Mouse (Mus musculus) ES-Bruce4 (cell line): ENCODE data around the gene St6galnac6. TPM values are rescaled to one million over a fixed set of nuclear protein-coding genes. Genes with fewer than 3 reads are reported as not detected.

Source experiments
- H3K27ac ChIP-seq: 2 replicates; pipeline ENCODE4 v1.5.1; 2012; ENCODE audit warnings: low read length, inconsistent platforms; ENCODE audit not compliant: insufficient read depth
- H3K27me3 ChIP-seq: 2 replicates; pipeline ENCODE4 v1.6.1; 2012; ENCODE audit warnings: mild to moderate bottlenecking, low read length, inconsistent platforms; ENCODE audit not compliant: control insufficient read depth, poor library complexity, insufficient read depth, severe bottlenecking
- H3K36me3 ChIP-seq: 2 replicates; pipeline ENCODE4 v1.6.1; 2012; ENCODE audit warnings: inconsistent platforms, mild to moderate bottlenecking, low read length, moderate library complexity; ENCODE audit not compliant: control insufficient read depth, poor library complexity, insufficient read depth, severe bottlenecking
- H3K4me1 ChIP-seq: one replicate; pipeline ENCODE4 v1.8.1; 2011; ENCODE audit warnings: low read length; ENCODE audit not compliant: control insufficient read depth, insufficient read depth
- H3K4me3 ChIP-seq: 2 replicates; pipeline ENCODE4 v1.5.1; 2011; ENCODE audit warnings: low read depth, mild to moderate bottlenecking, low read length
- H3K9ac ChIP-seq: 2 replicates; pipeline ENCODE4 v1.6.1; 2012; ENCODE audit warnings: low read depth, mild to moderate bottlenecking, inconsistent platforms; ENCODE audit not compliant: poor library complexity, severe bottlenecking
- H3K9me3 ChIP-seq: replicated peaks from 2 replicates; pipeline ENCODE4 v1.6.1; 2012; ENCODE audit warnings: mild to moderate bottlenecking, low read length, inconsistent platforms; ENCODE audit not compliant: control insufficient read depth, poor library complexity, insufficient read depth, severe bottlenecking
- CTCF ChIP-seq: IDR thresholded peaks from one replicate; pipeline ENCODE4 v1.8.1; 2011; ENCODE audit warnings: low read depth, low read length
- EP300 ChIP-seq: IDR thresholded peaks from 2 replicates; pipeline ENCODE4 v1.6.1; 2011; ENCODE audit warnings: low read depth, low read length; ENCODE audit not compliant: insufficient read depth
- POLR2A ChIP-seq: IDR thresholded peaks from one replicate; pipeline ENCODE4 v1.8.1; 2011; ENCODE audit warnings: low read length; ENCODE audit not compliant: insufficient read depth
- polyA plus RNA-seq: library from polyadenylated mRNA; stranded (reverse); fragments of >200 nt; gene quantifications from 2 replicates; pipeline ENCODE4 v1.2.4, GENCODE M21; 2011; ENCODE audit warnings: low read depth; ENCODE audit not compliant: missing spikeins, insufficient read depth, insufficient read length

Gene St6galnac6
- polyA plus RNA-seq, 1 experiment = 22.5 TPM

GRCm38 (mm10) chr2:32582830-32583799 is 16.4 kb upstream of the St6galnac6 start:
- Histone ChIP-seq H3K9me3 (no peaks in the 10 kb centered on the region), H3K36me3 (no peaks in the 10 kb centered on the region), H3K4me3 (peak overlapping the region; percentile 35), H3K27me3 (no peaks in the 10 kb centered on the region), H3K27ac (no peak overlapping the region), H3K9ac (peak overlapping the region; percentile 4; the same call in 1 of the 2 replicates), H3K4me1 (peaks cover 2% of the 10 kb centered on the region)
- TF ChIP-seq EP300 (0 out of 2 replicates have a peak, but pooled peaks have one; percentile 27), CTCF (peak; percentile 99), POLR2A (no peak)

DNA sequence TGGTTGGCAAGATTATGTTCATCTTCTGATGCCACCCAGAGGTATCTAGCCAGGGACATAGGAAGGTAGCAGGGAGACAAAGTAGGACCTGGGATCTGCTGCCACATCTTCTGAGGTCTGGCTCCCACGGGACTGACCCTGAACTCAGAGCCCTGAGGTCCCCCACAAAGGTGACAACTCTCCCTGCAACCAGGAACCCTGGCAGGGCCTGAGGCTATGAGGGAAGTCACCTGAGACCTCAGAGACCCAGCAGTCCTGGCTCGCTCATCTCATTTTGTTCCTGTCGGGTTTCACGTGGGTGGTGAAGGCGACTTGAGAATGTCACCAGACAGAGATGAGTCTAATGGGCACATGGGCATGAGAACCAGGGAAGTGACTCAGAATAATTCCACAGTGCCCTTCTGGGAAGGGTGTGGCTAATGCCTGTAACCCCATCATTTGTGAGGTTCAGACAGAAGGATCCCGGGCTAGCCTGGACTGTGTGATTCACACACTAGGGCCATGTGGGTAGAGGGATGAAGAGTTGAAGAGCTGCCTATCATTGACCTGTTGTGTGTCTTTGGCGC is 14.3 kb upstream of the St6galnac6 start:
- Histone ChIP-seq H3K4me1 (peaks cover 2% of the 10 kb centered on the region), H3K36me3 (no peaks in the 10 kb centered on the region)
- TF ChIP-seq CTCF (no peak), POLR2A (no peak), EP300 (no peak)

DNA sequence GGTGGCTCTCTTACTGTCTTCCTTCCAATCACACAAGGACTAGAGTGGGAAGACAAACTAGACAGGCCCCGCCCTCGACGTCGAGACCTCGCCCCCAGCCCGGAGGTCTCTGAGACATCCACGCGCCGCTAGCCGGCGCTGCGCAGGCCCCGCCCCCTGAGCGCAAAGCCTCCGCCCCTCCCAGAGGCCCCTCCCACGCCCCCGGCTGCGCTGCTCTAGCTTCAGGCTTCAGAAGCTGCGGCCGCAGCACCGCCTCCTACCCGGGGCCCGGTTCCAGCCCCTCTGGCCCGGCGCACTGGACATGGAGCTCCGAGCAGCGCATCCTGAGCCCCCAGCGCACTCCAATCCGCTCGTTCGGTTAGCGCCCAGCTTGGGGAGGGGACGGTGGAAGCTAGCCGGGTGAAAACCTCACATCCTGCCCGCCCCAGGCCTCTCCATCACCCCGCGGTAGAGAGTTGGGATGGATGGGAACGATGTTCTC is 12.6 kb upstream of the St6galnac6 start, which contains the start of gene St6galnac4:
TSS of gene St6galnac4 (plus strand) at position 225 of the 481 bp plus-strand sequence.
- peak within 1 kb of the TSS; percentile 58 for H3K9ac ChIP-seq
- H3K9me3 ChIP-seq = no peaks in the 10 kb centered on the region
- peak within 1 kb of the TSS; percentile 9; the same call in 1 of the 2 replicates for H3K27ac ChIP-seq
- peaks cover 2% of the 10 kb centered on the region for H3K4me1 ChIP-seq
- peak within 1 kb of the TSS; percentile 72 for H3K4me3 ChIP-seq
- no peaks in the 10 kb centered on the region for H3K36me3 ChIP-seq
- no peaks in the 10 kb centered on the region for H3K27me3 ChIP-seq
- TF ChIP-seq CTCF = peak; percentile 18
- TF ChIP-seq POLR2A = no peak

More for the DNA sequence above, 14.3 kb upstream of the St6galnac6 start:
- Histone ChIP-seq H3K9ac (no peak overlapping the region), H3K9me3 (no peaks in the 10 kb centered on the region), H3K4me3 (no peak overlapping the region), H3K27me3 (no peaks in the 10 kb centered on the region), H3K27ac (no peak overlapping the region)

GRCm38 (mm10) chr2:32587731-32588321 is 11.7 kb upstream of the St6galnac6 start:
- peaks cover 2% of the 10 kb centered on the region for H3K4me1 ChIP-seq

DNA sequence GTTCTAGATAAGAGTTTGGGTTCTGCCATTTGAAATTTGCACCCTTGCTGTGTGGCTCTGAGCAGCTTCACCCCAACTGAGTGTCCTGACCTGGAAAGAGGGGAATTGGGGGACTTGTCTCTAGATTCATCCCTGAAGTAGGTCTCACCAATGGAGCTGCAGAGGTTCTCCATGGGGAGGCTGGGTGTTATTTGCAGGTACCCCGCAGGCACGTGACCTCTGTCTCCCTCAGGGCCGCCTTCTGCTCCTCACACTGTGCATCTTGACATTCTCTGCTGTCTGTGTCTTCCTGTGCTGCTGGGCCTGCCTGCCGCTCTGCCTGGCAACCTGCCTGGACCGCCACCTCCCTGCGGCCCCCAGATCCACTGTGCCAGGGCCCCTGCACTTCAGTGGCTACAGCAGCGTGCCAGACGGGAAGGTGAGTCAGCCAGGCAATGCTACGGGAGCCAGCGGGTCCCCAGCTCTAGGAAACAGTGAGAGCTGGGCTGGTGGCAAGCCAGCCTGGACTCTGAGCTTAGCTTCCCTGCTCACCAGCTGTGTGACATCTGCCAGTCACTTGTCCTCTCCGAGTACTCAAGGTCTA is 10.2 kb upstream of the St6galnac6 start:
- no peaks in the 10 kb centered on the region for H3K9me3 ChIP-seq
- H3K4me1 ChIP-seq = peaks cover 2% of the 10 kb centered on the region
- H3K36me3 ChIP-seq = no peaks in the 10 kb centered on the region
- no peaks in the 10 kb centered on the region for H3K27me3 ChIP-seq
- no peak for TF ChIP-seq POLR2A
- no peak for TF ChIP-seq EP300
- no peak for TF ChIP-seq CTCF
- no peak overlapping the region for H3K9ac ChIP-seq
- no peak overlapping the region for H3K27ac ChIP-seq
- peak overlapping the region; percentile 25; the same call in 1 of the 2 replicates for H3K4me3 ChIP-seq

More at GRCm38 (mm10) chr2:32587731-32588321, 11.7 kb upstream of the St6galnac6 start:
- H3K4me3 ChIP-seq = peak overlapping the region; percentile 72
- H3K9ac ChIP-seq = peak overlapping the region; percentile 58
- H3K27me3 ChIP-seq = no peaks in the 10 kb centered on the region
- no peak overlapping the region for H3K27ac ChIP-seq
- no peaks in the 10 kb centered on the region for H3K9me3 ChIP-seq
- H3K36me3 ChIP-seq = no peaks in the 10 kb centered on the region
- TF ChIP-seq EP300 (no peak), CTCF (no peak), POLR2A (no peak)
